ENCODE assay signal across 11 mouse cellular contexts in genomic region chr1:166045894-166046197, GRCm38 (mm10). TPM values are rescaled to one million over a fixed set of nuclear protein-coding genes. Genes with fewer than 3 reads are reported as not detected.
A peak's percentile ranks its signal among the peaks of the same experiment; 100 is the strongest.
DNase-seq lines count a peak whose midpoint lies in the region; ATAC-seq and TF ChIP-seq lines count a peak whose summit lies in the region.
"Had no signal": no experiment of that assay in that cellular context is flagged by ENCODE, and none has a peak within 500 bp of the region (broad histone marks: within the 10 kb centered on the region; RNA-seq: fewer than 3 reads in every experiment).

No protein-coding gene starts in this region.

- no peak overlapping the region for H3K4me2 ChIP-seq in hindbrain, embryonic 11.5 days (replicated peaks; ENCODE audit: low read depth, low read length)
- peak overlapping the region; percentile 32; the same call in 1 of the 2 replicates for H3K4me2 ChIP-seq in midbrain, embryonic 13.5 days (replicated peaks)
- H3K4me2 ChIP-seq: liver, embryonic 12.5 days had no signal

- H3K4me1 ChIP-seq in hindbrain, embryonic 10.5 days (replicated peaks): peaks cover 67% of the 10 kb centered on the region
- H3K4me1 ChIP-seq in hindbrain, embryonic 11.5 days (replicated peaks; ENCODE audit: control insufficient read depth, insufficient read depth, low read length): peaks cover 11% of the 10 kb centered on the region
- peaks cover 71% of the 10 kb centered on the region for H3K4me1 ChIP-seq in embryonic facial prominence, embryonic 10.5 days
- peaks cover 31% of the 10 kb centered on the region for H3K4me1 ChIP-seq in embryonic fibroblast, embryonic 13.5 days (ENCODE audit: control insufficient read depth, insufficient read depth, low read length)
- peaks cover 54% of the 10 kb centered on the region for H3K4me1 ChIP-seq in midbrain, embryonic 13.5 days (replicated peaks)

- WGBS in hindbrain, embryonic 10.5 days: 38% methylated on average over 4 of the region's 4 CpGs
- 42% methylated on average over 4 of the region's 4 CpGs for WGBS in hindbrain, embryonic 11.5 days
- 39% methylated on average over 4 of the region's 4 CpGs for WGBS in embryonic facial prominence, embryonic 10.5 days
- WGBS in midbrain, embryonic 13.5 days: 42% methylated on average over 4 of the region's 4 CpGs

- DNase-seq in hindbrain, embryonic 10.5 days (ENCODE audit: low spot score): no peak
- no peak for DNase-seq in hindbrain, embryonic 11.5 days (ENCODE audit: low spot score)
- DNase-seq in embryonic facial prominence, embryonic 10.5 days (ENCODE audit: low spot score): no peak
- DNase-seq in layer of hippocampus, adult 9-11 months: no peak
- DNase-seq in frontal cortex, adult 2 months (ENCODE audit: extremely low spot score in 1 of 2, low spot score in 1 of 2): no peak
- DNase-seq: adrenal gland, adult 8-10 months; kidney, postnatal 10 days; thymus, postnatal 36 days had no signal

- peaks cover 16% of the 10 kb centered on the region for H3K27me3 ChIP-seq in hindbrain, embryonic 10.5 days (ENCODE audit: insufficient read depth, poor library complexity, severe bottlenecking)
- H3K27me3 ChIP-seq in hindbrain, embryonic 11.5 days (ENCODE audit: control insufficient read depth, insufficient read depth, low read length): peaks cover 9% of the 10 kb centered on the region; the same call in 1 of the 2 replicates
- peaks cover 41% of the 10 kb centered on the region for H3K27me3 ChIP-seq in embryonic facial prominence, embryonic 10.5 days (replicated peaks; ENCODE audit: low read depth, poor library complexity, severe bottlenecking)
- H3K27me3 ChIP-seq in midbrain, embryonic 13.5 days: peaks cover 16% of the 10 kb centered on the region

- peak overlapping the region; percentile 77 for H3K27ac ChIP-seq in hindbrain, embryonic 10.5 days
- no peak overlapping the region for H3K27ac ChIP-seq in hindbrain, embryonic 11.5 days (ENCODE audit: low read depth, low read length)
- peak overlapping the region; percentile 74 for H3K27ac ChIP-seq in embryonic facial prominence, embryonic 10.5 days (replicated peaks)
- peak overlapping the region; percentile 90 for H3K27ac ChIP-seq in embryonic fibroblast, embryonic 13.5 days (ENCODE audit: insufficient read depth, low read length)
- no peak overlapping the region for H3K27ac ChIP-seq in midbrain, embryonic 13.5 days
- H3K27ac ChIP-seq: liver, embryonic 12.5 days had no signal

- no peaks in the 10 kb centered on the region for H3K9me3 ChIP-seq in hindbrain, embryonic 10.5 days
- no peaks in the 10 kb centered on the region for H3K9me3 ChIP-seq in hindbrain, embryonic 11.5 days (ENCODE audit: control insufficient read depth, low read length)
- H3K9me3 ChIP-seq in embryonic facial prominence, embryonic 10.5 days: no peaks in the 10 kb centered on the region
- no peaks in the 10 kb centered on the region for H3K9me3 ChIP-seq in midbrain, embryonic 13.5 days
- H3K9me3 ChIP-seq: liver, embryonic 12.5 days had no signal

- no peaks in the 10 kb centered on the region for H3K36me3 ChIP-seq in hindbrain, embryonic 10.5 days
- H3K36me3 ChIP-seq in hindbrain, embryonic 11.5 days (ENCODE audit: control insufficient read depth, insufficient read depth, low read length): no peaks in the 10 kb centered on the region
- no peaks in the 10 kb centered on the region for H3K36me3 ChIP-seq in embryonic facial prominence, embryonic 10.5 days (replicated peaks)
- H3K36me3 ChIP-seq in midbrain, embryonic 13.5 days: no peaks in the 10 kb centered on the region
- H3K36me3 ChIP-seq: liver, embryonic 12.5 days had no signal

- TF ChIP-seq POLR2A in embryonic fibroblast, embryonic 13.5 days (IDR thresholded peaks at IDR 0.05; ENCODE audit: low read depth, low read length): no peak

- ATAC-seq in hindbrain, embryonic 11.5 days (ENCODE audit: low FRiP score): no peak
- no peak for ATAC-seq in midbrain, embryonic 13.5 days
- ATAC-seq: liver, embryonic 12.5 days had no signal

- TF ChIP-seq CTCF in embryonic fibroblast, embryonic 13.5 days (IDR thresholded peaks at IDR 0.05; ENCODE audit: borderline replicate concordance, insufficient read depth, low read length): no peak

- no peak overlapping the region for H3K9ac ChIP-seq in hindbrain, embryonic 11.5 days (ENCODE audit: low read depth, low read length)
- peak overlapping the region; percentile 11; the same call in 1 of the 2 replicates for H3K9ac ChIP-seq in midbrain, embryonic 13.5 days (replicated peaks)
- H3K9ac ChIP-seq: liver, embryonic 12.5 days had no signal

- H3K4me3 ChIP-seq in hindbrain, embryonic 10.5 days: peak overlapping the region; percentile 20
- H3K4me3 ChIP-seq in hindbrain, embryonic 11.5 days (ENCODE audit: low read depth, low read length): no peak overlapping the region
- H3K4me3 ChIP-seq in embryonic facial prominence, embryonic 10.5 days: peak overlapping the region; percentile 36
- no peak overlapping the region for H3K4me3 ChIP-seq in embryonic fibroblast, embryonic 13.5 days (ENCODE audit: insufficient read depth, low read length)
- H3K4me3 ChIP-seq in midbrain, embryonic 13.5 days (replicated peaks): no peak overlapping the region
- H3K4me3 ChIP-seq: liver, embryonic 12.5 days had no signal

RNA-seq across cellular contexts. Expression of gene Pou2f1, which starts 43.4 kb away (rescaled TPM):
- 21.8 and 25.4 TPM in 2 replicates for polyA plus RNA-seq in hindbrain, embryonic 10.5 days (2016; fragmentation: Nextera tagmentation; extraction: Ambion mirVana)
- 25.0 and 26.1 TPM in 2 replicates for polyA plus RNA-seq in hindbrain, embryonic 11.5 days (2014; fragmentation: Nextera tagmentation; extraction: Ambion mirVana)
- polyA plus RNA-seq in embryonic facial prominence, embryonic 10.5 days (2016; fragmentation: Nextera tagmentation; extraction: Ambion mirVana): 27.0 and 28.1 TPM in 2 replicates
- polyA plus RNA-seq in embryonic fibroblast, embryonic 13.5 days (2011; ENCODE audit: insufficient read length, low read depth, missing spikeins): 4.6 and 6.3 TPM in 2 replicates
- 26.0 and 27.7 TPM in 2 replicates for polyA plus RNA-seq in midbrain, embryonic 13.5 days (2015; fragmentation: Nextera tagmentation; extraction: Ambion mirVana)
- polyA plus RNA-seq in frontal cortex, adult 2 months (2012; rRNA removed): 9.2 TPM in 2 replicates

Comparison
In these comparisons a context has a peak if more than half of its experiments do, and no peak if none do; other contexts are left out.
1. H3K27ac ChIP-seq: peak in hindbrain, embryonic 10.5 days (single experiment), embryonic facial prominence, embryonic 10.5 days (single experiment) and embryonic fibroblast, embryonic 13.5 days (single experiment); none in hindbrain, embryonic 11.5 days (single experiment) and midbrain, embryonic 13.5 days (single experiment).
2. H3K4me3 ChIP-seq: peak in hindbrain, embryonic 10.5 days (single experiment) and embryonic facial prominence, embryonic 10.5 days (single experiment); none in hindbrain, embryonic 11.5 days (single experiment), embryonic fibroblast, embryonic 13.5 days (single experiment) and midbrain, embryonic 13.5 days (single experiment).